Mouse (Mus musculus) forebrain, embryonic 11.5 days (tissue): ENCODE data around the gene Ndp. TPM values are rescaled to one million over a fixed set of nuclear protein-coding genes. Genes with fewer than 3 reads are reported as not detected.

Source experiments
- ATAC-seq: fragments of 200-750 bp; cut with Nextera tagmentation; replicated peaks from 2 replicates; pipeline ENCODE4 v1.8.0; 2017; ENCODE audit warnings: moderate TSS enrichment; ENCODE audit not compliant: low FRiP score
- DNase-seq: peaks from one replicate; pipeline ENCODE4 v3.0.0-alpha.2; 2017; ENCODE audit warnings: low spot score
- H3K27ac ChIP-seq: fragments of 300-500 bp; sonication (generic); 2 replicates; pipeline ENCODE4 v1.5.1; 2014; ENCODE audit warnings: low read depth, low read length
- H3K27me3 ChIP-seq: fragments of 300-500 bp; sonication (generic); 2 replicates; pipeline ENCODE4 v1.6.1; 2014; ENCODE audit warnings: mild to moderate bottlenecking, low read length, mixed read lengths; ENCODE audit not compliant: control insufficient read depth, insufficient read depth
- H3K36me3 ChIP-seq: fragments of 300-500 bp; sonication (generic); 2 replicates; pipeline ENCODE4 v1.6.1; 2014; ENCODE audit warnings: mild to moderate bottlenecking, low read length, moderate library complexity, mixed read lengths; ENCODE audit not compliant: control insufficient read depth, insufficient read depth
- H3K4me1 ChIP-seq: fragments of 300-500 bp; sonication (generic); replicated peaks from 2 replicates; pipeline ENCODE4 v1.6.1; 2014; ENCODE audit warnings: low read length, mixed read lengths; ENCODE audit not compliant: control insufficient read depth, insufficient read depth
- H3K4me2 ChIP-seq: fragments of 300-500 bp; sonication (generic); 2 replicates; pipeline ENCODE4 v1.6.1; 2014; ENCODE audit warnings: low read depth, mild to moderate bottlenecking, low read length, moderate library complexity, mixed read lengths; ENCODE audit not compliant: severe bottlenecking
- H3K4me3 ChIP-seq: fragments of 300-500 bp; sonication (generic); 2 replicates; pipeline ENCODE4 v1.5.1; 2014; ENCODE audit warnings: low read depth, low read length
- H3K9ac ChIP-seq: fragments of 300-500 bp; sonication (generic); 2 replicates; pipeline ENCODE4 v1.6.1; 2014; ENCODE audit warnings: low read length
- H3K9me3 ChIP-seq: fragments of 300-500 bp; sonication (generic); 2 replicates; pipeline ENCODE4 v1.6.1; 2016; ENCODE audit warnings: low read length, mixed read lengths; ENCODE audit not compliant: control insufficient read depth
- WGBS: fragments of 180-500 bp; shearing (Covaris S2); extraction: QIAGEN DNeasy Blood & Tissue Kit; methylation state at CpG from one replicate; pipeline ENCODE4 v1.1.7; 2014; 5-methylcytosine and 5-hydroxymethylcytosine counted together
- polyA plus RNA-seq: library from polyadenylated mRNA; unstranded; fragments of >200 nt; fragmentation: Nextera tagmentation; extraction: Ambion mirVana; gene quantifications from 2 replicates; pipeline ENCODE4 v1.2.1, GENCODE M21; 2014

Ndp gene
- polyA plus RNA-seq, 1 experiment from 2014 or later, result 4.0 TPM

GRCm38 (mm10) chrX:16894377-16895175, 17.0 kb downstream of the Ndp start:
- Histone ChIP-seq H3K4me3 (no peak overlapping the region), H3K36me3 (no peaks in the 10 kb centered on the region), H3K4me1 (no peaks in the 10 kb centered on the region), H3K27ac (no peak overlapping the region), H3K27me3 (no peaks in the 10 kb centered on the region), H3K4me2 (no peak overlapping the region), H3K9me3 (no peaks in the 10 kb centered on the region), H3K9ac (no peak overlapping the region)
- WGBS, result 40% methylated on average over 5 of the region's 5 CpGs
- peak; percentile 88 for ATAC-seq
- DNase-seq, result peak; percentile 53

DNA sequence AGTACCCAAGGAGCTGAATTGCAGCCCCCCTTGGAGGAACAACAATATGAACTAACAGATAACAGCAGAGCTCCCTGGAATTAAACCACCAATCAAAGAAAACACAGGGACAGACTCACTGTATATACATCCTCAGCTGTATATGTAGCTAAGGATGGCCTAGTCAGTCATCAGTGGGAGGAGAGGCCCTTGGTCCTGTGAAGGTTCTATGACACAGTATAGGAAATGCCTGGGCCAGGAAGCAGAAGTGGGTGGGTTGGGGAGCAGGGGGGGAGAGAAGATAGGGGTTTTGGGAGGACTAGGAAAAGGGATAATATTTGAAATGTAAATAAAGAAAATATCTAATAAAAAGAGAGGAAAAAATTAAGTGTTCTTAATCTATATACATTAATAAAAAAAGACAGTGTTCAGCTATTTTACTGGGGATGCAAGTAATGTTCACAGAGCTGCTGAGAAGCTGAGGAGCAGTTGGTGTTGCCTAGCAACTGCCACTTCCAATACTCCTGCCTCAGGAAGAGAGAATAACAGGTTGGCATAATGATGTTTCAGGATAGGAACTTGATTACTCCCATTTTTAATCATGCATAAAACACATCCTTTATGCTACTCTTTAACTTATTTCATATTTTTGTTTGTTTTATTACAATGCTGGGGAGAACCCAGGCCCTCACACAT, 43.8 kb downstream of the Ndp start:
- Histone ChIP-seq H3K27ac (no peak overlapping the region), H3K9me3 (no peaks in the 10 kb centered on the region), H3K9ac (no peak overlapping the region), H3K4me3 (no peak overlapping the region), H3K4me2 (no peak overlapping the region), H3K27me3 (no peaks in the 10 kb centered on the region), H3K36me3 (no peaks in the 10 kb centered on the region), H3K4me1 (no peaks in the 10 kb centered on the region)
- no peak for ATAC-seq
- DNase-seq, result no peak

DNA sequence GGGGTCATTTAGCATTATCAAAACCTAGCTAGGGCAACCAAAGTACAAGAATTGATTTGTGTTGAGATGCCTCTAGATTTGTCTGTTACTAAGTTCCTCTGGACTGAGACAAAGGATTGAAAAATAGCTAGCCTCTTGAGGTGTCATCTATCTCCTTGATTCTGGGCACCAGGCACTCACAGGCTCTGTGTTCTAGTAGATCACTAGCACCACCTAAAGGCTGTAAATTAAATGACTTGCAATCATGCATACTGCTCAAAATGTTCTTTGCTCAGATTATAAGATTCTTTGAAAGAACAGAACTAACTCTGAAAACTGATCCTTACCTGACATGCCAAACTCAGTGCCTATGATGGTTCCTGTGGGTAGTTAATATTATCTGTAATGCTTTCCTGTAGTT, 51.3 kb downstream of the Ndp start:
- H3K9me3 ChIP-seq, result no peaks in the 10 kb centered on the region
- H3K4me3 ChIP-seq, result no peak overlapping the region
- no peak overlapping the region for H3K27ac ChIP-seq
- DNase-seq (no peak), ATAC-seq (no peak)
- H3K9ac ChIP-seq, result no peak overlapping the region
- no peaks in the 10 kb centered on the region for H3K4me1 ChIP-seq
- H3K27me3 ChIP-seq, result no peaks in the 10 kb centered on the region
- no peak overlapping the region for H3K4me2 ChIP-seq
- no peaks in the 10 kb centered on the region for H3K36me3 ChIP-seq

GRCm38 (mm10) chrX:16846034-16846433, 65.5 kb downstream of the Ndp start:
- Histone ChIP-seq H3K4me3 (no peak overlapping the region), H3K36me3 (no peaks in the 10 kb centered on the region), H3K27me3 (no peaks in the 10 kb centered on the region), H3K9me3 (no peaks in the 10 kb centered on the region), H3K9ac (no peak overlapping the region), H3K4me1 (no peaks in the 10 kb centered on the region), H3K4me2 (no peak overlapping the region), H3K27ac (no peak overlapping the region)
- DNase-seq, result no peak
- no peak for ATAC-seq
- 94% methylated on average over 2 of the region's 2 CpGs for WGBS

DNA sequence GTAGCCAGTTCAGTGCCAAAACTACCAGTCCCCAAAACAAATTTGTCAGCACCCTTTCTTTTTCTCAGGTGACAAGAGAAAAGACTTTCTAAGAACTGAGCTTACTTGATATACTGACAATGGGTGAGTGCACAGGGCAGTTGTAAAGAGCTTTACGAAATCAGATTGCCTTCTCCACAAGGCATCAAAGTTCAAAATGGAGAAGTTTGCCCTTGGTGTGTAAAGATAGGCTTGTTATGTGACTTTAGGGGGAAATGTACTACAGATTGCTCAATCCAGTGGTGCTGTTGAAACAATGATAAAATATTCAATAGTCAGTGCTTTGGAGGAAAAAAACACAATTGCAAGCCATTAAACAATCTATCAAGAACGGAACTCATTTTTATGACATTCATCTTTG, 70.1 kb downstream of the Ndp start:
- Histone ChIP-seq H3K27ac (no peak overlapping the region), H3K4me1 (no peaks in the 10 kb centered on the region), H3K9me3 (no peaks in the 10 kb centered on the region), H3K4me2 (no peak overlapping the region), H3K4me3 (no peak overlapping the region), H3K36me3 (no peaks in the 10 kb centered on the region), H3K9ac (no peak overlapping the region), H3K27me3 (no peaks in the 10 kb centered on the region)
- WGBS, result 86% methylated on average over 2 of the region's 2 CpGs
- ATAC-seq, result no peak
- no peak for DNase-seq

- Histone ChIP-seq H3K4me1 (no peaks in the 10 kb centered on the region), H3K27me3 (no peaks in the 10 kb centered on the region), H3K36me3 (no peaks in the 10 kb centered on the region), H3K4me3 (no peak overlapping the region), H3K4me2 (no peak overlapping the region), H3K27ac (no peak overlapping the region), H3K9me3 (no peaks in the 10 kb centered on the region), H3K9ac (no peak overlapping the region)
- WGBS, result 82% methylated on average over 1 of the region's 1 CpGs
- no peak for ATAC-seq
- DNase-seq, result no peak
Measured at GRCm38 (mm10) chrX:16837293-16837692, 74.3 kb downstream of the Ndp start.

- DNase-seq, result no peak
- H3K4me1 ChIP-seq, result no peaks in the 10 kb centered on the region
- no peak overlapping the region for H3K4me2 ChIP-seq
- H3K9me3 ChIP-seq, result no peaks in the 10 kb centered on the region
- no peaks in the 10 kb centered on the region for H3K36me3 ChIP-seq
- H3K27ac ChIP-seq, result no peak overlapping the region
- H3K27me3 ChIP-seq, result no peaks in the 10 kb centered on the region
- no peak overlapping the region for H3K9ac ChIP-seq
- no peak for ATAC-seq
- H3K4me3 ChIP-seq, result no peak overlapping the region
Measured at GRCm38 (mm10) chrX:16836488-16837082, 75.0 kb downstream of the Ndp start.
